Mouse (Mus musculus) T-cell, adult 2 months (primary cell): Measurements from ENCODE around the gene Trpm5.

Source experiments
- DNase-seq: peaks from one replicate; pipeline ENCODE4 v3.0.0; 2022; ENCODE audit warnings: low spot score

Gene Trpm5

DNA sequence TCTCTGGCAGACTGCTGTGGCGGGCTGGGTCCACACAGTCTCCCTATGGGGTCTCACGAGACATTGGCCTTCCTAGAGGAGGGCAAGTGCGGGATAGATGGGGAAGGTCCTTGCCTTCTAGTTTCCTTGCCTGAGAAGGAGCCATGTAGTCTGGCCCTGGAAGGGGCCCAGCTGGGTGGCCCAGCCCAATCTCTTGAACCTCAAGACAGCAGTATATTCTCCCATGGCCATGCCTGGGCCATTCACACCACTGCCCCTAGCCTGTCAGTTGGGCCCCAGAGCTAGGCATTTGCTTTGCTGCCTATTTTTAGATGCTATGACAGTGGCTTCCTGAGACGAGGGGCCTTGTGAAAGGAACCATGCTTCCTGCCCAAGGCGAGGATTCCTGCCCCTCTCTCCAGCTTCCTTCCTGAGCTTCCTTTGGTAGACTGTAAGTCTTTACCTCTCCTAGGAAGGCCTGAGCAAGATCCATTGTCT, 36.2 kb downstream of the Trpm5 start:
- DNase-seq: no peak

DNA sequence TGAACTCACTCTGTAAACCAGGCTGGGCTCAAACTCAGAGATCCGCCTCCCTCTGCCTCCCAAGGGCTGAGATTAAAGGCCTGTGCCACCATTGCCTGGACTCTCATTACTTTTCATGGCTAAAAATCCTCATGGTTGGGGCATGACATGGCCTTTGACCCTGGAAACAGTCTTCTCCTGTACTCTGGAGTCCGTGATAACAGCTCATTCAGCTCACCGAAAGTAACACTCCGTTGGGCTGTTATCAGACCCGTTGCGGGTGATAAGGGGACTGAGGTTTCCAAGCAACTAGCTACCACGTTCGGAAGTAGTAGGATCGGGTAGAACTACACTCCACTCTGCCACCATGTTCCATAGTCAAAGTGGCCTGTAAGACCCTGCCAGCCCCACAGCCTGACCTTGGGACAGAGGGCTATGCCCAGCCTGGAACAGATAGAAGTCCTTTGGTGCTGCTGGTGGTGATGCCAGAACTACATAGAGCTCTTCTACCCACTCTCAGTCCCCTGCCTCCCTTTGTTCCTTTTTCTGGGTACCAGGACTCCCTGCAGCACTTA, 36.7 kb downstream of the Trpm5 start:
- no peak for DNase-seq

DNA sequence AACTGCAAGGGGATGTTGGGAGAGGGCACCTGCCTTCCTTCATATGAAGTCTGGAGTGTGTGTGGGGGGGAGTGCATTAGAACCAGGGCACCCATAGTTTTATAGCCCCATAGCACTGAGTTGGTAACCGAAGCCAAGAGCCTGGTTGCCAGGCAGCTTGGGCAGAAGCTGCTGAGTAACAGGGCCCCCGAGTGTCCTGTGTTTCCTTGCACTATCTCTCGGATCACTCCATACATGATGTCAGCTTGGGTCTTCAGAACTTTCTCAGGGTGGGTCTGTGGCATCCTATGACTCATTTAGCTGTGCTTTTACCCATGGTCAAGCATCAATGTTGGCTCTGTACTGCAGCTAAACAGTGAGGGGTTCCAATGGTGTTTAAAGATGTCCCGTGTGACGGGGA, 37.4 kb downstream of the Trpm5 start:
- DNase-seq: no peak

DNA sequence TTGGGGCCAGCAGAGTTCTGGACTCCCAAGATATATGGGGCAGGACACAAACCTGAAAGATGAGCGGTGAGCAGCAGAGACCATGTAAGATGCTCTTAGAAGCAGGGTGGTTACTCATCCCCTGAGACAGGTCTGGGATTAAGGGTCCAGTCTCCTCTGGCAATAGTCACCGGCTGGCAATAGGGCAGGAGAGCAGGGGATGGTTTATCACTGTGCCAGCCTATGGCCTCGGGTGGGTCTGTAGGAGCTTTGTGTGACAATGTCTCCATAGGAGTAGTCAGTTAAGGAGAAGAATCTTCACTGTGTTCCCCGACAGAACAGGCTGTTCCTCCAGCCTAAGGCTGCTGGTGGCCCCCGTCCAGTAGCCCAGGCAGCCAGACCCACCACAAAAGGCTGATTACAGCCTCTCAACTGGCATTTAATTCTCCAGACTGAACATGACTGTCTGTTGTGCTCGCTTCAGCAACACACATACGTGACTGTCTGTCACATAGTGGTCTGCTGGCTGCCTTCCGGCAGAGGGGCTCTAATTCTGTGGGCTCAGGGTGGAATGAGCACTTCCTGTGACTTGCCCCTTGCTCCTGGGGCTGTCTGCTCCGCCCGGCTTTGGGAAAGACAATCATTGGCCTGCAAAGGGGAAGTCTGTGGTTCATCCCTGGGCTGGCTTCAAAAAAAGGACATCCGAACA, 38.8 kb downstream of the Trpm5 start:
- no peak for DNase-seq

DNA sequence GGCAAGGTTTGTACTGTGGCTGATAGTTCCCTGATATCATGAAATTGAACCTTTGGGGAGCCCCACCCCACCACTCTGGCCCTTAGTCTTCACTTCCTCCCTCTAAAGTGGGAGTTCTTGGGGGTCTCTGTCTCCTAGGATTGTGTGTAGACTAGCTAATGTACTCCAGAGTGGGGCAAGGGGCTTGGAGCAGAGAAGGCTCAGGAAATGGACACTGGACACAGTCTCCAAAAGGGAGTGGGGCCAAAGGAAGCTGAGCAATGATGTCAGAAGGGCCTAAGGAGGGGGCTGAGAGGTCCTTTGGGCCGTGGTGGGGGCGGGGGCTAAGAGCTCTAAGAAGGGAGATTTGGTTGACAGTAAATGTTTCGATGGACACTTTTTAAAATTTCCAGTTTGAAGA, 39.4 kb downstream of the Trpm5 start:
- DNase-seq: no peak

DNA sequence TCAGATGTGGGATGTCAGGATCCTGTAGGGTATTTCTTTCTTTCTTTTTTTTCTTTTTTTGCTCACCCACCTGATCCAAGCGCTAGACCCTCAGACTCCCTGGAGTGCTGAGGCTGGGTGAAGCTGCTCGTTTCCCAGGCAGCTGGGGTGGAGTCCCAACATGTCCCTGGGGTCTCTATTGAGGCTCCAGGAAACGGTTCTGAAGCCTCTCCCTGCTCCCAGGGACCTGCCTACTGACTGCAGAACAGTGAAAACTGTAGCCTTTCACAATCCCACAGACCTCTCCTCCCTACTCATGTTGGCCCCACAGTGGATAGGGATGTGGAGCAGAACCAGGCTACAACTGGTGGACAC, 39.9 kb downstream of the Trpm5 start:
- DNase-seq: no peak

DNA sequence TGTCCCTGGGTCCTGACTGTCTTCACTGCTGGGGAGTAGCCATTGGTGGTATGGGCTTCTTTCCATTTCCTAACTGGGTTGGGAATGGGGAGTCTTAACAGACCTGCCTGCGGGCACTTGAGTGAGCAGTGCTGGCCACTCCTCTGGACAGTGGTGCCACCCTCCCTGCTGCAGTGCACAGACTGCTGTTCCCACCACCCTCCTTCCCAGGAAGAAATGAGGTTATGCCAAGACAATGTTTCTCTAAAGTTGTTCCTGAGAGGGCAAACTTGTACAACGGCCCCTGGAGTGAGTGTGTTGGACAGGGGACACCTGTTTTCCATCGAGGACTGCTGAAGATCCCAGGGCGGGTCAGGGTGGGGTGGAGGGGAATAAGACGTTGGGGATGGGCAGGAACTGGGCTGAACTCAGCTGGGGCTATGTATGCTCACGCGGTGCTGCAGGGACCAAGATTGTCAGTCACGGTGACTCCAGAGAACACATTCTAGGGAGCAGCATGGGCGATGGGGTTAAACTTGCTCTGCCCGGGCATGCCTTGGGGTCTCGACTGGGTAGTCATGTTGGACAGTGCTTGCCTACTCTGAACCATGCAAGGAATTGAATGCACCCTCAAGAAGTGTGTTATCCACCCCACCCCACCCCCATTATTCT, 40.4 kb downstream of the Trpm5 start:
- DNase-seq: no peak

DNA sequence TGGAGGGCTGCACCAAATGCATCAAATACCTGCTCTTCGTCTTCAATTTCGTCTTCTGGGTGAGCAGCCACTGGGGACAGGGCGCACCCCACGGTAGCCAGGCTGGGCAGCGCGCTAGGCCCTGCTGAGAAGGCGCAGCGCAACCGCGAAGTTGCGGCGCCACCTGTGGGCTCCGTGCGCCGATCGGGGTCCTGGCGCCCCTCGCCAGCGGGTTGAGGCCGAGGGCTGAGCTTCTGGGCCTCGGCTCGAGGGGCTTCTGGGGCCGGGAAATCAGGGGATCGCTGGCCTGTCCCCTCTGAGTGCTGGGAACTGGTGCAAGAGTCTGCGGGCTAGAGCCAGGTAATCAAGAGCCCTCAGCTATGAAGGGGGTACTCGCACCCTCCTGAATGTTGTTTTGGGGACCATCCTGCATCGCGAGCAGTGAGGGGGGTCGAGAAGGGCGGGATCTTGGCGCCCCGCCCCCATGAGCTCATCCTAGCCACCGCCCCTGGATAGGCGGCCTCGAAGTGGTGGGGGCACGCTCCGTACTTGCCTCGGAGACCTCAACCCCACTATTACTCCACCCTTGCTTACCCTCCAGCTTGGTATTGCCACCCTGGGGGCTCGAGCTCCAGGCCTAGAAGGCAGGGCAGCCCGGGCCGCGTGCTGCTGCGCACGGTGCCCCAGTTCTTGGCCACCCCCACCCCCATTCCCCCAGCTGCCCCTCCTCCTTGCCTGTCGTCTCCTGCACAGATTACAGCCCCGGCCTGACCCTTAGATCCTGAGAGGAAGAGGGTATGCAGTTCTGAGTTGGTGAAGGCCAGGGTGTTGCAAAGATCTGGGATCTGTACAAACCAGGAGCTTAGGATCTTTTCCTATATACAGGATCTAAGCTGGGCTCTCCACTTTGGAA, 41.2 kb downstream of the Trpm5 start:
- DNase-seq: peak; percentile 17

DNA sequence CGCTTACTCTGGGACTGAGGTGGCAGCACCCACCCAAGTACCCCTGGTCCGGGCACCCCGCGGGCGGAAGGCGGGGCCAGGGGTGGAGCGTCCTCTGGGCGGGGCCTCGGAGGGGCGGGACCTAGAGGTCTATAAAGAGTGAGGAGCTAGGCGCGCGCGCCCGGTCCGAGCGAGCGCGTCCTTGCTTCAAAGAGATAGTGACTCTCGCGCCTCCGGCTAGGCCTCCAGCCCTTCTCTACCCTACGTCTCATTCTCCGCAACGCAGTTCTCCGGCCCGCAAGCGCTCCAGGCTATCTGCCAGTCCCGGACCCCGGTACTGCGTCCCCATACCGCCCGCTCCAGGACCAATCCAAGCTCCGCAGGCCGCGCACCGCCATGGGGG, 41.8 kb downstream of the Trpm5 start, which contains the start of gene Cd81:
Gene Cd81, plus strand, starts transcription at position 114 of the 382 bp plus-strand sequence.
- DNase-seq: peak; percentile 68

DNA sequence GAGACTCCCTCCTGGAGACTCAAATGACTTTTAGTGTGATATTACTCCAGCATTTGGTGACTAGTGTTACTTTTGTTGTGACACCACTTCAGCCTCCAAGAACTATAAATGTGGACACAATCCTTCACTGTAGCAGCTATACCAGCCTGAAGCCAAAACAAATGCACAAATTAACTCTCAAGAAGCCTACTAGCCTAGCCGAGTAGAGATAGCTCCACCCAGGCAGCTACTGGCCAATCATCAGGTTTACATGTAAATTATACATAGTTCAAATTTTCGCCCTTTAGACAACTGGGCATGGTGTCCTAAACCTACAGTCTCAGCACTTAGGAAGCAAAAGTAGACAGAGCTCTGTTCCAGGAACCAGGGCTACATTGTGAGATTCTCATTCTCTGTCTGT, 43.1 kb downstream of the Trpm5 start:
- no peak for DNase-seq

DNA sequence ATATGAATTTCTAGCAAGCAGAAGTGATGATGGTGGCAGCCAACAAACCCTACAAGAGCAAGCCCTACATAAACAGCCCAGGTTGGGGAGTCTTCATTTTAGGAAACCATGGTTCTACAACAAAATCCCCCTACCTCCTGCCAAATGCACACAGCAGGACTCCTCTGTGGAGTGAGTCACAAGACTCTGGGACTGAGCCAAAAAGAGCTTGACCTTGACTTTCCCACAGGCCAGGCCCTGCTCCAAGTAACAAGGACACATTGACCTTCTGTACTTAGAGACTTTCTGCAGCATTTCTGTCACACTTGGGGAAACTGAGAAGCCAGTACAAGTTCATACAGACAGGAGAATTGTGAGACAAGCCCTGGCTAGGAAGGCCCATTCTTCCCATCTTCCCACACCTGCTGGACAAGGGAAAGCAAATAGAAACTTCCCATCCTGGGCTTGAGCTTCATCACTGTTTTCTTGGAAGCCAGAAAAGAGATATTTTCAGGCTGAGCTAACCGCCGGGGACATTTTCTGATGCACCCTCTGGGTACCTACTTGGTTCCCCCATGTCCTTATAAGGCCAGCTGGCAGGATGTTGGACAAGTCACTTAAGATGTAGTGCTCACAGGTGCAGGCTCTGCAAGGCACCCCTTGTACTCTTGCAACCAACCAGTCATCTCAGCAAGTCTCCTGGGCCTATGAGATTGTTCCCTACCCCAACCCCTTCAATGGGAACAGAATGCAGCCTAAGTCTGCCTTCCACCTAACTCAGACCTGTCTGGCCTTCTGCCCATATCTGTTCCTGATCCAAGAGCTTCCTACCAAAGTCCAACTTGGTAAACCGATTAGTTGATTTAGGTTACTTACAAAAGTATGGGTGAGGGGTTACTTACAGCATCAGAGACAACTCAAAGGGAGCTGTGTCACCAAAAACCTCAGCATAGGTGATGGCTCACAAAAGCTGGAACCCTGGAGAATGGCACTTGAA, 44.3 kb downstream of the Trpm5 start:
- no peak for DNase-seq

DNA sequence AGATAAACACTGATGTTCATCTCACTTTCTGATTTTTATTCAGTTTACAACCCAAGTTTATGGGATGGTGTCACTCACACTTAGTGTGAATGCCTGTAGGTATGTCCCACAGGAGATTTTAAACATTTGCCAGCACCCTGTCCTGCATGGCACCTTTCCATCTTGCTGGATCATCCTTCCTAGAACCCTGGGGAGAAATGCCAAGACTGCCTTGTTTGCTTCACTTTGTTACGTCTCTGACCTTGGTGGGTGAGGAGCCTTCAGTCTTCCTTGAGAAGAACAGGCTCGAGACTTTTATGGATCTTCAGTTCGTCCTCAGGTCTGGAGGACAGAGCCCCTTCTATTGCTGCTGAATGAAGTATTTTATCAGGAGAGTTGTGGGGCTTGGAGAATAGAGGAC, 45.1 kb downstream of the Trpm5 start:
- DNase-seq: no peak

DNA sequence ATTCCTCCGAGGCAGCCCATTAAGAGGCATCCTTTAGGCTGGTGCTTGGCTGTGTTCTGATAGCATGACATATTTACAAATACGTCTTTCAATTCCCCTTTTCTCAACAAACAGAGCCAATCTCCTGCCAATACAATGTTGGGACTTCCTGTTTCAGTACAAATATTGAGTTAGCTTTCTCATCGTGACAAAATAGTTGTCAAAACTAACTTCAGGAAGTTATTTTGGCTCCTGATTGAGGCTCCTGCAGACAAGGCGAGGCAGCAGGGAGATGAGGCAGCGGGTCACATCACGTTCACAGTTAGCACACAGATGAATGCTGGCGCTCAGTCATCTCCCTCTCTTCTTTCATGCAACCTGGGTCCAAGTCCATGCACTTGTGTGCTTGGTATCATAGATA, 48.1 kb downstream of the Trpm5 start:
- no peak for DNase-seq

DNA sequence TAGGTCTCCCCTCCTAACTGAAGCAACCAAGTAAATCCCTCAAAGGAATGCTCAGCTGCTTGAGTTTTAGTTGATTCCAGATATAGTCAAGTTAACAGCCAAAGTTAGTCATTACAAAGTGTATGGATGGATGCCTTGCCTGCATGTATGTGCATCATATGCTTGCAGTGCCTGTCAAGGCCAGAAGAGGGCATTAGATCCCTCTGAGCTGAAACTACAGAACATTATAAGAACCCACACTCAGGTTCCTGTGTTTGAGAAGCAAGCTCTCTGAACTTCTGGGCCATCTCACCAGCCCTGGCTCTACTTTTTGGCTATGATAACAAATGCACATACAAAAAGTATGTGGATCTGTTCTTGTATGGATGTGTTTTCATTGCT, 49.6 kb downstream of the Trpm5 start:
- no peak for DNase-seq

DNA sequence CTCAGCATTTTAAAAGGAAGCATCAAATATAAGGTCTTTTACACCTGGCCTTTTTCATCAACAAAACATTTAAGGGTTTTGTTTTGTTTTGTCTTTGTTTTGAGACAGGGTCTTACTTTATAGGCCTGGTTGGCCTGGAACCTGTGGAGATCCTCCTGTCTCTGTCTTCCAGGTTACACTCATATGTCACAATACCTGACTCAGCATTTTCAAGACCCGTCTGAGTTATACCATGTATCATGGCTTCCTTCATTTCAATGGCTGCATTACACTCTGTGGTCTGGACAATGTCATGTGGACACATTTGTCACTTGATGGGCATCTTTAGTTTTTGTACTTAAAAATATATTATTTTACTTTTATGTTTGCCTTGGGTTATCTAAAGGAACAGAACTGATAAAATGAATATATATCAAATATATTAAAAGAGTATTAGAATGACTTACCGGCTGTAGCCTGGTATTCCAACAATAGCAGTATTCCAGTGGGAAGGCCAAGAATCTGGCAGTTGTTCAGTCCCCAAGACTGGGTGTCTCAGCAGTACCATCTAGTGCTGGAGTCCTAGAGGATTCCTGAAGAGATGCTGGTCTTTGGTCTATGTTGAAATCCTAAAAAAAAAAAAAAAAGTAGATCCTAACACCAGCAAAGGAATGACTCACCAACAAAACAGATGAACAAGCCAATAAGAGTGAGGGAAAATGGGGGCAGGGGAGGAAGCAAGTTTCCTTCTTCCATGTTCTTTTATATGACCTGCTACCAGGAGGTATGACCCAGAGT, 50.2 kb downstream of the Trpm5 start:
- DNase-seq: no peak

DNA sequence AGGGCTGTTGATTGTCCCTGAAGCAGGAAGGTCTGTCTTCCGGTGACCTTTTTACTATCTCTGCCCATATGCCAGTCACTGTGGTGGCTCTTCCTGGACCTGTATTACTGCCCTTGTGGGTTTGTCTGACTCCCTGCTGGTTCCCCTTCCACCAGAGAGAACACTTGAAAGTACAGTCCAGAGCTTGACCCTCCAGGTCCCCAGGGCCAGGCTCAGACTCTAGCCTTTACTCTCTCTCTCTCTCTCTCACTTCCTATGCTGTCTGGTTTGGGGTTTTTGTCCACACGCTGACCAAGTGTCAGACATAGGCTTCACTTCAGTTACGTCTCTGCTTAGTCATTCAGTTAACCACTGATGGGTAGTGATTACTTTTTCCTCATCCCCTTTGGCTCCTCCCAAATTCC, 51.5 kb downstream of the Trpm5 start:
- DNase-seq: no peak

DNA sequence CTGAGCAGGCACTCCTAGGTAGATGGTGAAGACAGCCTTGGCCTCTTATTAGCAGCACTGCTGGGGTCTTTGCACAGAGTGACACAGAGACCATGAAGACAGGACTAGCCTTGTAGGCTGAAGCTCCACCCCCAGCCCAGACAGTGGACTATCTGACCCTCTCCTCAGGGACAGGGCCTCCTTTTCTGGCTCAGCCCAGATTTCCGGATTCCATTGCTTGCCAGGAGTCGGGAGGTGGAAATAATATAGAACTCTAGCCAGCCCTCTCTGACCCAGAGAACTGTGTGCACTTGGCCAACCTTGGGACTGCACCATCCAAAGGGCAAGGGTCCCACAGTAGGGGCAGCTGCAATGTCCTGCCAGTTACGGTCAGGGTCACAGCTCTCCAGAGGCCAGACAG, 52.4 kb downstream of the Trpm5 start:
- no peak for DNase-seq

DNA sequence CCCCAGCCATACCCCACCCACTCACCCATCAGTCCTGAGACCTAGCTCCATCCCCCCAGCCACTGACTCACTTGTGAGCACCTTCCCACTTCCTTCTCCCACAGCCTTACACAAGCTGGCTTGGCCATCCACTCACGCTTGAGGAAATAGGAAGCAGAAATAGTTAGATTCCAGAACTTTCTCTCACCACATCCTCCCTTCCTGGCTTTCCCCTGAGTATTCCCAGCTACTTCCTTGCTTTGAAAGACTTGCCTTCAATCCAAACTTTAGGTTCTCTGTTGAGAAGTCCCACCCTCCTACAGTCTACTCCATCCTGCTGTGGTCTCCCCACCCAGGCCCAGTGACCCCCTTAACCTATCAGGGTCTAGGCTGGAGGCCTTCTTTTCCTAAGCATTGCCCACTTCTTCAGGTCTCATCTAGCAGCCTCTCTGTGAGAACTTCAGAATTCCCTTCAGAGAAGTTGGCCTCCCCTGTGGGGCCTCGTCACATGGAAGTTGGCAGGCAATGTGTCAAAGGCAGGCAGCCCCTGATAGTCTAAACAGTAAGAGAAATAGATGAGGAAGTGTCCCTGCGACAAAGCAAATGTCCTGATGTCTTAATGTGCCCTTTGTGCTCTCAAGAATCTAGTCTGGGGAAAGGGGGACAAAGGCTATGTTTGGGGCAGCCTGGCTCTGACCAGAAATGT, 53.2 kb downstream of the Trpm5 start:
- DNase-seq: no peak

DNA sequence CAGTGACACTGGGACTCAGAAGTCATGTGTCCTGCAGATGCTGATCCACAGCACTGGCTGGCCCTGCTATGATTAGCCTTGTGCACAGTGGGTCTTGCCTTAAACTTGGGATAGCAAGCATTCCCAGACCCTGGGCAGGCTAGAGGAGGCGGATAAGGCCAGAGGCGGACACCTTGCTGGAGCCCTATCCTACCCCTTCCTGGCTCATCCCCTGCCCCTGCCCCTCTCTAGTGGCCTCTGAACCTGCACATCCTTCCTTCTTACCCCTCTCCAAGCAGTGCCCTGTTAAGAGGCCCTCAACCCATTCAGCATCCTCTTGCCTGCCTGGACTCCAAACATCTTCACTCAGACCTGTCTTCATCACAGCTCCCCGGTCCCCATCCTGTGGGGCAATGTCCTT, 53.9 kb downstream of the Trpm5 start:
- DNase-seq: no peak
